Mouse (Mus musculus): ENCODE results near the gene Ric1.

Gene Ric1

GRCm38 (mm10) chr19:29496786-29497557 lies 25.1 kb upstream of the Ric1 start:
- no peak for DNase-seq (ENCODE audit: extremely low read depth, insufficient read length, low spot score)

GRCm38 (mm10) chr19:29497874-29498273 lies 24.2 kb upstream of the Ric1 start:
- no peak for DNase-seq (ENCODE audit: extremely low read depth, insufficient read length, low spot score)

GRCm38 (mm10) chr19:29498842-29499456 lies 23.1 kb upstream of the Ric1 start:
- no peak for DNase-seq (ENCODE audit: extremely low read depth, insufficient read length, low spot score)

GRCm38 (mm10) chr19:29500333-29500732 lies 21.7 kb upstream of the Ric1 start:
- no peak for DNase-seq (ENCODE audit: extremely low read depth, insufficient read length, low spot score)

GRCm38 (mm10) chr19:29501106-29501505 lies 21.0 kb upstream of the Ric1 start:
- no peak for DNase-seq (ENCODE audit: extremely low read depth, insufficient read length, low spot score)

- no peak for DNase-seq (ENCODE audit: extremely low read depth, insufficient read length, low spot score)
These were observed 20.6 kb upstream of the Ric1 start for GRCm38 (mm10) chr19:29501507-29501906.

- no peak for DNase-seq (ENCODE audit: extremely low read depth, insufficient read length, low spot score)
These were observed 18.0 kb upstream of the Ric1 start for GRCm38 (mm10) chr19:29504131-29504530.

- no peak for DNase-seq (ENCODE audit: extremely low read depth, insufficient read length, low spot score)
These were observed 16.5 kb upstream of the Ric1 start for GRCm38 (mm10) chr19:29505617-29506016.

GRCm38 (mm10) chr19:29508208-29508607 lies 13.9 kb upstream of the Ric1 start:
- no peak for DNase-seq (ENCODE audit: extremely low read depth, insufficient read length, low spot score)

GRCm38 (mm10) chr19:29509857-29510256 lies 12.2 kb upstream of the Ric1 start:
- DNase-seq (ENCODE audit: extremely low read depth, insufficient read length, low spot score): peak; percentile 31

- no peak for DNase-seq (ENCODE audit: extremely low read depth, insufficient read length, low spot score)
These were observed 10.3 kb upstream of the Ric1 start for GRCm38 (mm10) chr19:29511826-29512225.

- no peak for DNase-seq (ENCODE audit: extremely low read depth, insufficient read length, low spot score)
These were observed 8.8 kb upstream of the Ric1 start for GRCm38 (mm10) chr19:29513111-29513766.

GRCm38 (mm10) chr19:29514130-29514529 lies 8.0 kb upstream of the Ric1 start:
- DNase-seq (ENCODE audit: extremely low read depth, insufficient read length, low spot score): no peak

GRCm38 (mm10) chr19:29515386-29515785 lies 6.7 kb upstream of the Ric1 start:
- no peak for DNase-seq (ENCODE audit: extremely low read depth, insufficient read length, low spot score)

- DNase-seq (ENCODE audit: extremely low read depth, insufficient read length, low spot score): no peak
These were observed 6.1 kb upstream of the Ric1 start for GRCm38 (mm10) chr19:29515991-29516390.

- DNase-seq (ENCODE audit: extremely low read depth, insufficient read length, low spot score): no peak
These were observed 3.7 kb upstream of the Ric1 start for GRCm38 (mm10) chr19:29518409-29518808.

- DNase-seq (ENCODE audit: extremely low read depth, insufficient read length, low spot score): no peak
These were observed 3.2 kb upstream of the Ric1 start for GRCm38 (mm10) chr19:29518922-29519321.

- DNase-seq (ENCODE audit: extremely low read depth, insufficient read length, low spot score): no peak
These were observed 1.0 kb upstream of the Ric1 start for GRCm38 (mm10) chr19:29520996-29521560.

GRCm38 (mm10) chr19:29522445-29523229 lies 555 bp downstream of the Ric1 start:
- peak; percentile 70 for DNase-seq (ENCODE audit: extremely low read depth, insufficient read length, low spot score)

GRCm38 (mm10) chr19:29523230-29523582 lies 1.1 kb downstream of the Ric1 start:
- DNase-seq (ENCODE audit: extremely low read depth, insufficient read length, low spot score): no peak

- peak; percentile 21 for DNase-seq (ENCODE audit: extremely low read depth, insufficient read length, low spot score)
These were observed 1.6 kb downstream of the Ric1 start for GRCm38 (mm10) chr19:29523701-29524100.

Data from 3134 (cell line).